ENCODE assay signal across 8 mouse cellular contexts in genomic region chr4:140657681-140658575, GRCm38 (mm10). TPM values are rescaled to one million over a fixed set of nuclear protein-coding genes. Genes with fewer than 3 reads are reported as not detected.
DNase-seq lines count a peak whose midpoint lies in the region; ATAC-seq and TF ChIP-seq lines count a peak whose summit lies in the region.

No protein-coding gene starts in this region.

- peak overlapping the region; percentile 96 for H3K27ac ChIP-seq in forebrain, embryonic 14.5 days (ENCODE audit: low read depth, low read length)
- peak overlapping the region; percentile 98 for H3K27ac ChIP-seq in heart, embryonic 16.5 days (ENCODE audit: low read length)
- H3K27ac ChIP-seq in liver, embryonic 12.5 days, result no peak overlapping the region
- peak overlapping the region; percentile 81 for H3K27ac ChIP-seq in neural tube, embryonic 15.5 days (replicated peaks)

- no peaks in the 10 kb centered on the region for H3K36me3 ChIP-seq in forebrain, embryonic 14.5 days (ENCODE audit: control insufficient read depth, insufficient read depth, low read length)
- H3K36me3 ChIP-seq in heart, embryonic 16.5 days (ENCODE audit: control insufficient read depth, insufficient read depth), result no peaks in the 10 kb centered on the region
- H3K36me3 ChIP-seq in liver, embryonic 12.5 days, result no peaks in the 10 kb centered on the region
- H3K36me3 ChIP-seq in neural tube, embryonic 15.5 days, result no peaks in the 10 kb centered on the region

- peak; percentile 87 for DNase-seq in 3134 (ENCODE audit: extremely low read depth, insufficient read length, low spot score)
- DNase-seq in brain, embryonic 14.5 days (ENCODE audit: low read depth), result peak; percentile 97
- DNase-seq in forebrain, embryonic 14.5 days (ENCODE audit: low spot score), result peak; percentile 94
- peak; percentile 86 to 93 for DNase-seq in kidney, postnatal 25 days

- no peak for TF ChIP-seq POLR2A in brain, embryonic 14.5 days (IDR thresholded peaks at IDR 0.05; ENCODE audit: borderline replicate concordance, extremely low read depth, insufficient read depth, insufficient read length, poor library complexity, severe bottlenecking)

- no peak overlapping the region for H3K4me3 ChIP-seq in forebrain, embryonic 14.5 days (ENCODE audit: low read depth, low read length)
- peak overlapping the region; percentile 3 for H3K4me3 ChIP-seq in heart, embryonic 16.5 days (ENCODE audit: low read length)
- H3K4me3 ChIP-seq in liver, embryonic 12.5 days, result no peak overlapping the region
- no peak overlapping the region for H3K4me3 ChIP-seq in neural tube, embryonic 15.5 days (replicated peaks)

- peaks cover 15% of the 10 kb centered on the region for H3K4me1 ChIP-seq in forebrain, embryonic 14.5 days (ENCODE audit: control insufficient read depth, insufficient read depth, low read length)
- H3K4me1 ChIP-seq in heart, embryonic 16.5 days (ENCODE audit: control insufficient read depth, insufficient read depth, low read length), result peaks cover 21% of the 10 kb centered on the region
- peaks cover 25% of the 10 kb centered on the region for H3K4me1 ChIP-seq in liver, embryonic 12.5 days
- H3K4me1 ChIP-seq in neural tube, embryonic 15.5 days, result peaks cover 30% of the 10 kb centered on the region

- no peaks in the 10 kb centered on the region for H3K27me3 ChIP-seq in forebrain, embryonic 14.5 days (replicated peaks; ENCODE audit: control insufficient read depth, insufficient read depth, low read length)
- H3K27me3 ChIP-seq in heart, embryonic 16.5 days (ENCODE audit: control insufficient read depth, insufficient read depth, low read length), result no peaks in the 10 kb centered on the region; the same call in 1 of the 2 replicates
- peaks cover 40% of the 10 kb centered on the region for H3K27me3 ChIP-seq in liver, embryonic 12.5 days (replicated peaks)
- H3K27me3 ChIP-seq in neural tube, embryonic 15.5 days (replicated peaks), result no peaks in the 10 kb centered on the region

- peak overlapping the region; percentile 44 for H3K9ac ChIP-seq in forebrain, embryonic 14.5 days (ENCODE audit: low read length)
- peak overlapping the region; percentile 63 for H3K9ac ChIP-seq in heart, embryonic 16.5 days (ENCODE audit: low read length)
- no peak overlapping the region for H3K9ac ChIP-seq in liver, embryonic 12.5 days
- no peak overlapping the region for H3K9ac ChIP-seq in neural tube, embryonic 15.5 days (replicated peaks)

- H3K9me3 ChIP-seq in forebrain, embryonic 14.5 days (replicated peaks; ENCODE audit: control insufficient read depth, low read length), result no peaks in the 10 kb centered on the region
- no peaks in the 10 kb centered on the region for H3K9me3 ChIP-seq in heart, embryonic 16.5 days (replicated peaks; ENCODE audit: control insufficient read depth, low read length)
- H3K9me3 ChIP-seq in liver, embryonic 12.5 days (replicated peaks), result no peaks in the 10 kb centered on the region
- H3K9me3 ChIP-seq in neural tube, embryonic 15.5 days (replicated peaks), result no peaks in the 10 kb centered on the region

- ATAC-seq in forebrain, embryonic 14.5 days, result peak; percentile 95
- ATAC-seq in heart, embryonic 16.5 days (replicated peaks; ENCODE audit: extremely low read depth, insufficient read depth, low FRiP score), result peak; percentile 90
- no peak; the same call in 1 of the 2 replicates for ATAC-seq in liver, embryonic 12.5 days
- peak; percentile 90 for ATAC-seq in neural tube, embryonic 15.5 days (ENCODE audit: low FRiP score)
- no peak for ATAC-seq in erythroblast, adult 5-6 weeks (replicated peaks; ENCODE audit: low FRiP score, poor library complexity, severe bottlenecking)

- no peak for TF ChIP-seq CTCF in brain, embryonic 14.5 days (IDR thresholded peaks at IDR 0.05; ENCODE audit: borderline replicate concordance, extremely low read depth, insufficient read depth, insufficient read length)

- WGBS in forebrain, embryonic 14.5 days, result under 1% methylated on average over 23 of the region's 24 CpGs
- WGBS in heart, embryonic 16.5 days, result 6% methylated on average over 24 of the region's 24 CpGs
- 37% methylated on average over 24 of the region's 24 CpGs for WGBS in liver, embryonic 12.5 days (ENCODE audit: insufficient replicate concordance)
- WGBS in neural tube, embryonic 15.5 days, result 6% methylated on average over 24 of the region's 24 CpGs

- peak overlapping the region; percentile 32 for H3K4me2 ChIP-seq in forebrain, embryonic 14.5 days (ENCODE audit: low read length)
- peak overlapping the region; percentile 48 for H3K4me2 ChIP-seq in heart, embryonic 16.5 days (ENCODE audit: low read depth, low read length)
- H3K4me2 ChIP-seq in liver, embryonic 12.5 days, result peak overlapping the region; percentile 22
- H3K4me2 ChIP-seq in neural tube, embryonic 15.5 days, result peak overlapping the region; percentile 13; the same call in 1 of the 2 replicates

RNA-seq across cellular contexts. Expression of gene Arhgef10l, which starts 7.9 kb away (rescaled TPM):
- polyA plus RNA-seq in brain, embryonic 14.5 days (2012; rRNA removed), result 43.4 and 45.9 TPM in 2 replicates
- 15.0 and 17.7 TPM in 2 replicates for polyA plus RNA-seq in forebrain, embryonic 14.5 days (2014; fragmentation: Nextera tagmentation; extraction: Ambion mirVana)
- 18.6 TPM in 2 replicates for polyA plus RNA-seq in heart, embryonic 16.5 days (2015; fragmentation: Nextera tagmentation; extraction: Ambion mirVana)
- 3.5 and 3.7 TPM in 2 replicates for polyA plus RNA-seq in liver, embryonic 12.5 days (2016; fragmentation: Nextera tagmentation; extraction: Ambion mirVana)
- 23.6 and 26.4 TPM in 2 replicates for polyA plus RNA-seq in neural tube, embryonic 15.5 days (2015; fragmentation: Nextera tagmentation; extraction: Ambion mirVana)
- total RNA-seq in erythroblast, adult 5-6 weeks (2015; ENCODE audit: low replicate concordance), result 1.5 and 7.3 TPM in 2 replicates
- 2.6 and 4.5 TPM in 2 replicates for total RNA-seq in erythroblast, adult 5-6 weeks (2017; ENCODE audit: low replicate concordance)

RNA-seq across cellular contexts. Expression of gene Rcc2, which starts 42.4 kb away (rescaled TPM):
- 104 and 106 TPM in 2 replicates for polyA plus RNA-seq in brain, embryonic 14.5 days (2012; rRNA removed)
- 23.1 and 32.8 TPM in 2 replicates for polyA plus RNA-seq in forebrain, embryonic 14.5 days (2014; fragmentation: Nextera tagmentation; extraction: Ambion mirVana)
- 8.6 and 9.4 TPM in 2 replicates for polyA plus RNA-seq in heart, embryonic 16.5 days (2015; fragmentation: Nextera tagmentation; extraction: Ambion mirVana)
- polyA plus RNA-seq in liver, embryonic 12.5 days (2016; fragmentation: Nextera tagmentation; extraction: Ambion mirVana), result 100 and 102 TPM in 2 replicates
- polyA plus RNA-seq in neural tube, embryonic 15.5 days (2015; fragmentation: Nextera tagmentation; extraction: Ambion mirVana), result 16.7 and 16.8 TPM in 2 replicates
- total RNA-seq in erythroblast, adult 5-6 weeks (2015; ENCODE audit: low replicate concordance), result 10.6 and 17.8 TPM in 2 replicates
- 21.0 and 24.1 TPM in 2 replicates for total RNA-seq in erythroblast, adult 5-6 weeks (2017; ENCODE audit: low replicate concordance)

Comparison
In these comparisons a context has a peak if more than half of its experiments do, and no peak if none do; other contexts are left out.
1. ATAC-seq: peak in forebrain, embryonic 14.5 days (single experiment), heart, embryonic 16.5 days (single experiment) and neural tube, embryonic 15.5 days (single experiment); none in liver, embryonic 12.5 days (single experiment) and erythroblast, adult 5-6 weeks (single experiment).
2. H3K9ac ChIP-seq: peak in forebrain, embryonic 14.5 days (single experiment) and heart, embryonic 16.5 days (single experiment); none in liver, embryonic 12.5 days (single experiment) and neural tube, embryonic 15.5 days (single experiment).
3. Peak in every context shown above with its lines, with median percentiles within 50 percentile points of each other: DNase-seq and H3K4me2 ChIP-seq.